Mouse (Mus musculus): ENCODE data around the gene Vasp. TPM values are rescaled to one million over a fixed set of nuclear protein-coding genes. Genes with fewer than 3 reads are reported as not detected.

Vasp gene
- polyA plus RNA-seq, 1 experiment from 2014 or later: 45.6 TPM

DNA sequence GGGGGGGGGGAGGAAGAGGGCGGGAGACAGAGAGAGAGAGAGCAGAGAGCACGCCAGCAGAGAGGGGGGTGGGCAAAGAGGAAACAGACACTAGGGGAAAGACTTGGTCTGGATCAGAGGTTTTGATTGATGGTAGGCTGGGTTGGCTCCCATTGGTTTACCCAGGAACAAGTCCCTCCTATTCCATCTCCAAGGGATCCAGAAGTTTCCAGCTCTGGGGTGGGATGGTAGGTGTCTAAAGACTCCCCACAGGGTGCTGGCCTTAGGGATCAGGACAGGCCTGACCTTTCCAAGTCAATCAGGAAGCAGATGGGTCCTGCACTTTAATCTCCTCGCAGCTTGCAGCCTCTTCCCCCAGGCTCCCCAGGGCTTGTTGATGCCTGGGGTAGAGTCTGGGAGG is 53.7 kb downstream of the Vasp start:
- peaks cover 51% of the 10 kb centered on the region for H3K27me3 ChIP-seq
- no peaks in the 10 kb centered on the region for H3K9me3 ChIP-seq (replicated peaks)
- no peaks in the 10 kb centered on the region for H3K36me3 ChIP-seq
- WGBS (ENCODE audit: insufficient replicate concordance): 0% methylated on average over 2 of the region's 3 CpGs
- peak; percentile 25; the same call in 1 of the 2 replicates for ATAC-seq (ENCODE audit: low read depth)
- no peak for DNase-seq
- no peak overlapping the region for H3K4me3 ChIP-seq (replicated peaks)
- H3K27ac ChIP-seq: no peak overlapping the region
- H3K4me1 ChIP-seq (replicated peaks): peaks cover 9% of the 10 kb centered on the region
- H3K4me2 ChIP-seq: no peak overlapping the region
- H3K9ac ChIP-seq: no peak overlapping the region

- H3K4me3 ChIP-seq (replicated peaks): no peak overlapping the region
- WGBS (ENCODE audit: insufficient replicate concordance): 21% methylated on average over 5 of the region's 5 CpGs
- H3K36me3 ChIP-seq: no peaks in the 10 kb centered on the region
- H3K4me1 ChIP-seq (replicated peaks): peaks cover 11% of the 10 kb centered on the region
- ATAC-seq (ENCODE audit: low read depth) (no peak), DNase-seq (no peak)
- H3K9ac ChIP-seq: no peak overlapping the region
- H3K27ac ChIP-seq: no peak overlapping the region
- no peak overlapping the region for H3K4me2 ChIP-seq
- peaks cover 55% of the 10 kb centered on the region for H3K27me3 ChIP-seq
- H3K9me3 ChIP-seq (replicated peaks): no peaks in the 10 kb centered on the region
These were observed 54.1 kb downstream of the Vasp start for GRCm38 (mm10) chr7:19217492-19217891.

DNA sequence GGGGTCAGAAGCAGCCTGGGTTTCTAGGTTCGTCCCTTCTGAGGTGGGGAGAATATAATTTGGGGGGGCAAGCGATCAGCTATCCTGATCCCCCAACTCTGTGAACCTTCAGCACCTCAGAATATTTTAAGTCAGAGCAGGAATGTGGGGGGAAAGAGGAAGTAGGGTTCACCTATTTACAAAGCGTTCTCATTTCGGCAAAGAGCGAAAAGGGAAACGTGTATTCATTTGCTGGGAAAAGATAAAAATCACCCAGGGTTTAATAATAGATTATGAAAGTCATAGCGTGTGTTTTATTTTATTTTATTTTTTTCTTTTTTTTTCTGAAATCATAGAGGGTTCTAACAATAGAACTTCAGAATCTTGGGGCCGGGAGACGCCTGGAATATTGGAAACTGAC is 56.7 kb downstream of the Vasp start:
- Histone ChIP-seq H3K4me3 (replicated peaks) (no peak overlapping the region), H3K36me3 (no peaks in the 10 kb centered on the region), H3K4me1 (replicated peaks) (peaks cover 21% of the 10 kb centered on the region), H3K4me2 (no peak overlapping the region), H3K27ac (no peak overlapping the region), H3K9ac (no peak overlapping the region), H3K9me3 (replicated peaks) (peaks cover 4% of the 10 kb centered on the region; the same call in 1 of the 2 replicates), H3K27me3 (peaks cover 71% of the 10 kb centered on the region)
- ATAC-seq (ENCODE audit: low read depth) (no peak), DNase-seq (no peak)
- WGBS (ENCODE audit: insufficient replicate concordance): 39% methylated on average over 9 of the region's 9 CpGs

- Histone ChIP-seq H3K4me3 (replicated peaks) (no peak overlapping the region), H3K4me1 (replicated peaks) (peaks cover 21% of the 10 kb centered on the region), H3K36me3 (no peaks in the 10 kb centered on the region), H3K9ac (no peak overlapping the region), H3K9me3 (replicated peaks) (peaks cover 7% of the 10 kb centered on the region; the same call in 1 of the 2 replicates), H3K27ac (no peak overlapping the region), H3K27me3 (peaks cover 71% of the 10 kb centered on the region), H3K4me2 (no peak overlapping the region)
- no peak for DNase-seq
- no peak for ATAC-seq (ENCODE audit: low read depth)
- 50% methylated on average over 7 of the region's 7 CpGs for WGBS (ENCODE audit: insufficient replicate concordance)
These were observed 57.2 kb downstream of the Vasp start for GRCm38 (mm10) chr7:19214369-19214768.

DNA sequence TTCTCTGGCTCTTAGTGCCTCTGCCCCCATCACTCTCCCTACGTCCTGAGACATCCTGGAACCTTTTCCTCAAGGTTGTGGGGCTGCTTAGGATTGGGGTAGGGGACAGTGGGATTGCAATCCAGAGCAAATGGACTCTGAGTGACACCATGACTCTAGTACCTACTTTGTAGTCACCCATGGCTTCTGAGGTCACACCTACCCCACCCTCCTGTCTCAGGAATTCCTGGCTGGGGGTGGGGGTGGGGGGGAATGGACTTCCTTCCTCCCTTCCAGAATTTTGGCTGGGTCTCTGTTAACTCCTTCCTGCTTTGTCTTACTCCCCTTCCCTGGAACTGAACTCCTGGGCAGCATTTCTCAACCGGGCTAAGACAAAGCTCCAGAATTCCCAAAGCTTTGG is 58.2 kb downstream of the Vasp start:
- no peak for ATAC-seq (ENCODE audit: low read depth)
- H3K9me3 ChIP-seq (replicated peaks): peaks cover 7% of the 10 kb centered on the region; the same call in 1 of the 2 replicates
- no peak overlapping the region for H3K27ac ChIP-seq
- H3K4me1 ChIP-seq (replicated peaks): peaks cover 19% of the 10 kb centered on the region
- no peaks in the 10 kb centered on the region for H3K36me3 ChIP-seq
- no peak overlapping the region for H3K9ac ChIP-seq
- 55% methylated on average over 2 of the region's 2 CpGs for WGBS (ENCODE audit: insufficient replicate concordance)
- DNase-seq: no peak
- H3K27me3 ChIP-seq: peaks cover 66% of the 10 kb centered on the region
- H3K4me2 ChIP-seq: no peak overlapping the region
- H3K4me3 ChIP-seq (replicated peaks): no peak overlapping the region

DNA sequence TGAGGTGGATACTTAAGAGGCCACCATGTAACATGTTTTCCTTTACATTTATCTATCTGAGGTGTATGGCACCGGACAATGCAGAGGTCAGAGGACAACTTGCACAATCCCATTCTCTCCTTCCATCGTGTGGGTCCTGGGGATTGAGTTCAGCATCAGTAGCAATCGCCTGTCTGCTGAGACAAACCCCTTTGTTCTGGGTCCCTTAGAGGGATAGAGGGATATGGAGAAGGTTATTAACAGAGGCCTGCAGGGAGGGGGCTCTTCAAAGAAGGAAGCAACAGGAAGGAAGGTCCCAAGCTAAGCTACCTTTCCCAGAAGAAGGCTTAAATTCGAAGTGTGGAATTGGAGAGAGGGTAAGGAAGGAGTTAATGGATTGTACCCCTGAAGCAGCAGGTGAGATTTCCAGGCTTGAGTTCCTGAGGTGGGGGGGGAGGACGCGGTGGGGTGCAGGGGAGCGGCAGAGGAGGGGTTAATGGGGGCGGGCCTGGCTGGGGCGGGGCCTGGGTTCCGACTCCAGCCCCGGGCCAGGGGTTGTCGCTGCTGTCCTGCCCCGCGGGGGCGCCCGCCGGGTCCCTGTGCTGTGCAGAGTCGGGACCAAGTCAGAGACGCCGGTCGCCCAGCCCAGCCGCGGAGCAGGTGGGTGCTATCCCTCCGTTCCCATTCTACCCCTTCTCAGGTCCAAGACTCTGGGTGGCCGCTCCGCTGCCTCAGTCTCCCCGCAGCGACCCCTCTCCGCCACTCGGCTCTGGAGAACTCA is 59.4 kb downstream of the Vasp start, which contains the start of gene Gpr4:
Gene Gpr4 (plus strand): TSS at position 543 of the 760 bp plus-strand sequence.
- Histone ChIP-seq H3K27me3 (peaks cover 56% of the 10 kb centered on the region), H3K9ac (peak within 1 kb of the TSS; percentile 47; the same call in 1 of the 2 replicates), H3K4me2 (peak within 1 kb of the TSS; percentile 66), H3K27ac (no peak within 1 kb of the TSS), H3K36me3 (no peaks in the 10 kb centered on the region), H3K9me3 (replicated peaks) (peaks cover 7% of the 10 kb centered on the region; the same call in 1 of the 2 replicates), H3K4me1 (replicated peaks) (peaks cover 12% of the 10 kb centered on the region; the same call in 1 of the 2 replicates), H3K4me3 (replicated peaks) (peak within 1 kb of the TSS; percentile 45)
- DNase-seq (no peak), ATAC-seq (ENCODE audit: low read depth) (peak; percentile 47; the same call in 1 of the 2 replicates)
- 3% methylated on average over 30 of the region's 30 CpGs for WGBS (ENCODE audit: insufficient replicate concordance)

- Histone ChIP-seq H3K9me3 (replicated peaks) (peaks cover 7% of the 10 kb centered on the region; the same call in 1 of the 2 replicates), H3K4me1 (replicated peaks) (peaks cover 12% of the 10 kb centered on the region; the same call in 1 of the 2 replicates), H3K27ac (no peak overlapping the region), H3K9ac (no peak overlapping the region), H3K4me3 (replicated peaks) (no peak overlapping the region), H3K4me2 (no peak overlapping the region), H3K27me3 (peaks cover 52% of the 10 kb centered on the region), H3K36me3 (no peaks in the 10 kb centered on the region)
- ATAC-seq (ENCODE audit: low read depth): no peak
- 56% methylated on average over 5 of the region's 5 CpGs for WGBS (ENCODE audit: insufficient replicate concordance)
- DNase-seq: no peak
These were observed 60.5 kb downstream of the Vasp start for GRCm38 (mm10) chr7:19211041-19211675.

DNA sequence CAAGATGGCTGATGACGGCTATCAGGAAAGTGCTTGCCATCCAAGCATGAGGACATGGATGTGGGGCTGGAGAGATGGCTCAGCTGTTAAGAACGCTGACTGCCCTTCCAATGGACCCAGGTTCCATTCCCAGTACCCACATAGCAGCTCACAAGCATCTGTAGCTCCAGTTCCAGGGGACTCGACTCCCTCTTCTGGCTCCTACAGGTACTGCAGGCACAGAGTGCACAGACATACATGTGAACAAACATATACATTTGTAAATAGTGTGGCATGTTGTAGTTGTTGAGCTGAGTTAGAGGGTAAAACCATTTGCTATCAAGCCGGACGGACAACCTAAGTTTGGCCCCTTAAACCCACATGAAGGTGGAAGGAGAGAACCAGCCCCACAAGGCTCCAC is 61.6 kb downstream of the Vasp start:
- H3K36me3 ChIP-seq: peaks cover 5% of the 10 kb centered on the region; the same call in 1 of the 2 replicates
- no peak overlapping the region for H3K27ac ChIP-seq
- 73% methylated on average over 5 of the region's 5 CpGs for WGBS (ENCODE audit: insufficient replicate concordance)
- DNase-seq (no peak), ATAC-seq (ENCODE audit: low read depth) (no peak)
- peaks cover 7% of the 10 kb centered on the region; the same call in 1 of the 2 replicates for H3K9me3 ChIP-seq (replicated peaks)
- no peak overlapping the region for H3K9ac ChIP-seq
- no peak overlapping the region for H3K4me2 ChIP-seq
- peaks cover 12% of the 10 kb centered on the region; the same call in 1 of the 2 replicates for H3K4me1 ChIP-seq (replicated peaks)
- peaks cover 43% of the 10 kb centered on the region for H3K27me3 ChIP-seq
- no peak overlapping the region for H3K4me3 ChIP-seq (replicated peaks)

- no peak overlapping the region for H3K4me3 ChIP-seq (replicated peaks)
- H3K9ac ChIP-seq: no peak overlapping the region
- no peak overlapping the region for H3K27ac ChIP-seq
- DNase-seq (no peak), ATAC-seq (ENCODE audit: low read depth) (no peak)
- peaks cover 12% of the 10 kb centered on the region; the same call in 1 of the 2 replicates for H3K4me1 ChIP-seq (replicated peaks)
- H3K27me3 ChIP-seq: peaks cover 38% of the 10 kb centered on the region
- 67% methylated on average over 4 of the region's 4 CpGs for WGBS (ENCODE audit: insufficient replicate concordance)
- H3K36me3 ChIP-seq: peaks cover 7% of the 10 kb centered on the region; the same call in 1 of the 2 replicates
- H3K4me2 ChIP-seq: no peak overlapping the region
- H3K9me3 ChIP-seq (replicated peaks): peaks cover 7% of the 10 kb centered on the region; the same call in 1 of the 2 replicates
These were observed 62.1 kb downstream of the Vasp start for GRCm38 (mm10) chr7:19209494-19209893.

DNA sequence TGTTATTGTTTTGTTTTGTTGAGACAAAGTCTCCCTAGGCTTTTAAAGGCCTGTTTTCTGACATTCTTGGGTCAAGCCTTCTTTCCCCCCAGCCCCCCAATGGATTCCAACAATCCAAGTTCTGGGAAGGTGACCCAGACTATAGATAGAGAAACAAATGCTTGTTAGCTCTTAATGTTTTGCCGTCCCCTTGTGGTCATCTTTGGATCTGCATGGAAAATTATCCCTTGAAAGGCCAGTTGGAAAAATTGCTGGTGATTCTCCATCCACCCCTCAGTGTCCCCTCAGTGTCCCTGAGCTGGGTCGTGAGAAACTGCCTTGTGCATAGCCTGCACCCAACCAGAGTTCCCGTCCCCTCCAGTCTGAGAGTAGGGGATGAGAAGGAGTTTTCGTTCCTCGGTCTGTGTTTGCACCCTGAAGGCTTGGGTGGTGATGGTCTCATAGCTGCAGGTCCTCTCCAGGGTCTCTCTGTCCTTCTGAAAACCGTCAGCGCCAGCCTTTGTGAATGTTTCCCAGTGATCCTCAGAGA is 62.6 kb downstream of the Vasp start:
- H3K9me3 ChIP-seq (replicated peaks): peaks cover 7% of the 10 kb centered on the region; the same call in 1 of the 2 replicates
- WGBS (ENCODE audit: insufficient replicate concordance): 47% methylated on average over 7 of the region's 7 CpGs
- no peak overlapping the region for H3K27ac ChIP-seq
- ATAC-seq (ENCODE audit: low read depth): no peak
- no peak for DNase-seq
- H3K4me1 ChIP-seq (replicated peaks): peaks cover 12% of the 10 kb centered on the region; the same call in 1 of the 2 replicates
- H3K27me3 ChIP-seq: peaks cover 33% of the 10 kb centered on the region
- no peak overlapping the region for H3K4me3 ChIP-seq (replicated peaks)
- H3K36me3 ChIP-seq: peaks cover 10% of the 10 kb centered on the region; the same call in 1 of the 2 replicates
- no peak overlapping the region for H3K4me2 ChIP-seq
- no peak overlapping the region for H3K9ac ChIP-seq
